ENCODE assay signal across 18 mouse cellular contexts in genomic region chr2:165263861-165264260, GRCm38 (mm10). TPM values are rescaled to one million over a fixed set of nuclear protein-coding genes. Genes with fewer than 3 reads are reported as not detected.
A peak's percentile ranks its signal among the peaks of the same experiment; 100 is the strongest.
DNase-seq lines count a peak whose midpoint lies in the region; ATAC-seq and TF ChIP-seq lines count a peak whose summit lies in the region.
"Had no signal": no experiment of that assay in that cellular context is flagged by ENCODE, and none has a peak within 500 bp of the region (broad histone marks: within the 10 kb centered on the region; RNA-seq: fewer than 3 reads in every experiment).

No protein-coding gene starts in this region.

- peaks cover 18% of the 10 kb centered on the region for H3K4me1 ChIP-seq in forebrain, embryonic 14.5 days (ENCODE audit: control insufficient read depth, insufficient read depth, low read length)
- H3K4me1 ChIP-seq in forebrain, embryonic 11.5 days (replicated peaks; ENCODE audit: control insufficient read depth, insufficient read depth, low read length): peaks cover 11% of the 10 kb centered on the region
- peaks cover 67% of the 10 kb centered on the region for H3K4me1 ChIP-seq in midbrain, embryonic 10.5 days
- H3K4me1 ChIP-seq in midbrain, embryonic 11.5 days (ENCODE audit: control insufficient read depth, insufficient read depth, low read length): peaks cover 23% of the 10 kb centered on the region
- peaks cover 57% of the 10 kb centered on the region for H3K4me1 ChIP-seq in hindbrain, embryonic 10.5 days (replicated peaks)
- peaks cover 55% of the 10 kb centered on the region for H3K4me1 ChIP-seq in olfactory bulb, adult 2 months (ENCODE audit: control insufficient read depth, insufficient read depth, low read length)
- H3K4me1 ChIP-seq: heart, embryonic 13.5 days; liver, embryonic 13.5 days had no signal

- H3K4me2 ChIP-seq in forebrain, embryonic 14.5 days (ENCODE audit: low read length): no peak overlapping the region
- no peak overlapping the region for H3K4me2 ChIP-seq in forebrain, embryonic 11.5 days (ENCODE audit: low read depth, low read length, severe bottlenecking)
- H3K4me2 ChIP-seq in midbrain, embryonic 11.5 days: no peak overlapping the region
- H3K4me2 ChIP-seq: heart, embryonic 13.5 days; liver, embryonic 13.5 days; neural tube, embryonic 12.5 days had no signal

- TF ChIP-seq CTCF in olfactory bulb, adult 2 months (IDR thresholded peaks at IDR 0.05; ENCODE audit: insufficient read depth, low read depth, low read length): no peak

- no peaks in the 10 kb centered on the region for H3K36me3 ChIP-seq in forebrain, embryonic 14.5 days (ENCODE audit: control insufficient read depth, insufficient read depth, low read length)
- no peaks in the 10 kb centered on the region for H3K36me3 ChIP-seq in forebrain, embryonic 11.5 days (ENCODE audit: control insufficient read depth, insufficient read depth, low read length)
- H3K36me3 ChIP-seq in midbrain, embryonic 10.5 days: no peaks in the 10 kb centered on the region
- H3K36me3 ChIP-seq in midbrain, embryonic 11.5 days (ENCODE audit: control insufficient read depth, insufficient read depth, low read length): no peaks in the 10 kb centered on the region
- H3K36me3 ChIP-seq in hindbrain, embryonic 10.5 days: no peaks in the 10 kb centered on the region
- H3K36me3 ChIP-seq: G1E; heart, embryonic 13.5 days; liver, embryonic 13.5 days; neural tube, embryonic 12.5 days had no signal

- WGBS in forebrain, embryonic 14.5 days: 49% methylated on average over 7 of the region's 7 CpGs
- WGBS in forebrain, embryonic 11.5 days: 77% methylated on average over 7 of the region's 7 CpGs
- WGBS in midbrain, embryonic 10.5 days: 61% methylated on average over 7 of the region's 7 CpGs
- WGBS in midbrain, embryonic 11.5 days: 54% methylated on average over 7 of the region's 7 CpGs
- 62% methylated on average over 7 of the region's 7 CpGs for WGBS in hindbrain, embryonic 10.5 days
- WGBS in olfactory bulb, adult 2 months: 38% methylated on average over 7 of the region's 7 CpGs

- DNase-seq in forebrain, embryonic 14.5 days (ENCODE audit: low spot score): peak; percentile 53
- DNase-seq in forebrain, embryonic 11.5 days (ENCODE audit: low spot score): no peak
- no peak for DNase-seq in midbrain, embryonic 10.5 days (ENCODE audit: low spot score)
- DNase-seq in midbrain, embryonic 11.5 days (ENCODE audit: low spot score, missing footprints): no peak
- DNase-seq in hindbrain, embryonic 10.5 days (ENCODE audit: low spot score): no peak
- no peak for DNase-seq in cerebellum, postnatal 14 days
- DNase-seq in cerebellum, adult 11-12 months: no peak
- DNase-seq: cerebellum, adult 18-20 months; heart, postnatal 4 days; kidney, adult 9 months; liver, embryonic 13.5 days; right cerebral cortex, postnatal 25 days; thymus, adult 18-20 months had no signal

- no peaks in the 10 kb centered on the region for H3K9me3 ChIP-seq in forebrain, embryonic 14.5 days (replicated peaks; ENCODE audit: control insufficient read depth, low read length)
- no peaks in the 10 kb centered on the region for H3K9me3 ChIP-seq in forebrain, embryonic 11.5 days (ENCODE audit: control insufficient read depth, low read length)
- no peaks in the 10 kb centered on the region for H3K9me3 ChIP-seq in midbrain, embryonic 10.5 days (replicated peaks)
- H3K9me3 ChIP-seq in midbrain, embryonic 11.5 days (ENCODE audit: control insufficient read depth, low read length): no peaks in the 10 kb centered on the region
- H3K9me3 ChIP-seq in hindbrain, embryonic 10.5 days: no peaks in the 10 kb centered on the region
- H3K9me3 ChIP-seq: G1E; heart, embryonic 13.5 days; liver, embryonic 13.5 days; neural tube, embryonic 12.5 days had no signal

- ATAC-seq in forebrain, embryonic 14.5 days: peak; percentile 42; the same call in 1 of the 2 replicates
- ATAC-seq in forebrain, embryonic 11.5 days (replicated peaks; ENCODE audit: low FRiP score): no peak
- ATAC-seq in midbrain, embryonic 11.5 days (ENCODE audit: low FRiP score): no peak
- ATAC-seq: lung, postnatal 0 days had no signal

- H3K4me3 ChIP-seq in forebrain, embryonic 14.5 days (ENCODE audit: low read depth, low read length): no peak overlapping the region
- no peak overlapping the region for H3K4me3 ChIP-seq in forebrain, embryonic 11.5 days (ENCODE audit: low read depth, low read length)
- no peak overlapping the region for H3K4me3 ChIP-seq in midbrain, embryonic 10.5 days
- no peak overlapping the region for H3K4me3 ChIP-seq in midbrain, embryonic 11.5 days (ENCODE audit: low read depth, low read length)
- no peak overlapping the region for H3K4me3 ChIP-seq in hindbrain, embryonic 10.5 days
- H3K4me3 ChIP-seq in olfactory bulb, adult 2 months (ENCODE audit: insufficient read depth, low read depth, low read length): no peak overlapping the region
- H3K4me3 ChIP-seq: heart, embryonic 13.5 days; liver, embryonic 13.5 days; neural tube, embryonic 12.5 days had no signal

- no peak overlapping the region for H3K27ac ChIP-seq in forebrain, embryonic 14.5 days (ENCODE audit: low read depth, low read length)
- H3K27ac ChIP-seq in forebrain, embryonic 11.5 days (ENCODE audit: low read depth, low read length): no peak overlapping the region
- H3K27ac ChIP-seq in midbrain, embryonic 10.5 days (replicated peaks): peak overlapping the region; percentile 60; the same call in 1 of the 2 replicates
- H3K27ac ChIP-seq in midbrain, embryonic 11.5 days (ENCODE audit: low read depth, low read length): no peak overlapping the region
- H3K27ac ChIP-seq in hindbrain, embryonic 10.5 days: peak overlapping the region; percentile 29
- peak overlapping the region; percentile 78 for H3K27ac ChIP-seq in olfactory bulb, adult 2 months (ENCODE audit: insufficient read depth, low read depth, low read length)
- H3K27ac ChIP-seq: heart, embryonic 13.5 days; liver, embryonic 13.5 days; neural tube, embryonic 12.5 days had no signal

- no peaks in the 10 kb centered on the region for H3K27me3 ChIP-seq in forebrain, embryonic 14.5 days (replicated peaks; ENCODE audit: control insufficient read depth, insufficient read depth, low read length)
- no peaks in the 10 kb centered on the region; the same call in 1 of the 2 replicates for H3K27me3 ChIP-seq in forebrain, embryonic 11.5 days (ENCODE audit: control insufficient read depth, insufficient read depth, low read length)
- peaks cover 83% of the 10 kb centered on the region for H3K27me3 ChIP-seq in midbrain, embryonic 10.5 days (ENCODE audit: low read depth, poor library complexity, severe bottlenecking)
- H3K27me3 ChIP-seq in midbrain, embryonic 11.5 days (ENCODE audit: control insufficient read depth, insufficient read depth, low read length): no peaks in the 10 kb centered on the region; the same call in 1 of the 2 replicates
- peaks cover 75% of the 10 kb centered on the region for H3K27me3 ChIP-seq in hindbrain, embryonic 10.5 days (ENCODE audit: insufficient read depth, poor library complexity, severe bottlenecking)

- TF ChIP-seq POLR2A in olfactory bulb, adult 2 months (IDR thresholded peaks at IDR 0.05; ENCODE audit: insufficient read depth, low read depth, low read length): no peak

- H3K9ac ChIP-seq in forebrain, embryonic 14.5 days (ENCODE audit: low read length): no peak overlapping the region
- no peak overlapping the region for H3K9ac ChIP-seq in forebrain, embryonic 11.5 days (ENCODE audit: low read length)
- no peak overlapping the region for H3K9ac ChIP-seq in midbrain, embryonic 11.5 days (ENCODE audit: low read length)
- H3K9ac ChIP-seq: heart, embryonic 13.5 days; liver, embryonic 13.5 days; neural tube, embryonic 12.5 days had no signal

RNA-seq across cellular contexts. Expression of gene Slc35c2, which starts 23.8 kb away (rescaled TPM):
- polyA plus RNA-seq in forebrain, embryonic 14.5 days (2014; fragmentation: Nextera tagmentation; extraction: Ambion mirVana): 54.7 and 56.4 TPM in 2 replicates
- 54.3 and 62.7 TPM in 2 replicates for polyA plus RNA-seq in forebrain, embryonic 11.5 days (2014; fragmentation: Nextera tagmentation; extraction: Ambion mirVana)
- polyA plus RNA-seq in midbrain, embryonic 10.5 days (2016; fragmentation: Nextera tagmentation; extraction: Ambion mirVana): 72.8 and 73.0 TPM in 2 replicates
- 49.5 and 49.7 TPM in 2 replicates for polyA plus RNA-seq in midbrain, embryonic 11.5 days (2014; fragmentation: Nextera tagmentation; extraction: Ambion mirVana)
- polyA plus RNA-seq in hindbrain, embryonic 10.5 days (2016; fragmentation: Nextera tagmentation; extraction: Ambion mirVana): 68.3 and 73.0 TPM in 2 replicates
- not detected in 2 replicates for polyA plus RNA-seq in olfactory bulb, adult 2 months (2012; ENCODE audit: insufficient read depth, insufficient read length, low replicate concordance, missing spikeins)

RNA-seq across cellular contexts. Expression of gene Cdh22, which starts 29.2 kb away (rescaled TPM):
- polyA plus RNA-seq in forebrain, embryonic 14.5 days (2014; fragmentation: Nextera tagmentation; extraction: Ambion mirVana): 4.8 and 4.9 TPM in 2 replicates
- 6.2 and 6.3 TPM in 2 replicates for polyA plus RNA-seq in forebrain, embryonic 11.5 days (2014; fragmentation: Nextera tagmentation; extraction: Ambion mirVana)
- 3.9 and 7.1 TPM in 2 replicates for polyA plus RNA-seq in midbrain, embryonic 10.5 days (2016; fragmentation: Nextera tagmentation; extraction: Ambion mirVana)
- polyA plus RNA-seq in midbrain, embryonic 11.5 days (2014; fragmentation: Nextera tagmentation; extraction: Ambion mirVana): 4.8 and 6.4 TPM in 2 replicates
- polyA plus RNA-seq in hindbrain, embryonic 10.5 days (2016; fragmentation: Nextera tagmentation; extraction: Ambion mirVana): 4.4 and 8.7 TPM in 2 replicates
- not detected in 2 replicates for polyA plus RNA-seq in olfactory bulb, adult 2 months (2012; ENCODE audit: insufficient read depth, insufficient read length, low replicate concordance, missing spikeins)
- polyA plus RNA-seq: G1E; liver, embryonic 13.5 days had no signal

Comparison
In these comparisons a context has a peak if more than half of its experiments do, and no peak if none do; other contexts are left out.
1. H3K27ac ChIP-seq: peak in midbrain, embryonic 10.5 days (single experiment), hindbrain, embryonic 10.5 days (single experiment) and olfactory bulb, adult 2 months (single experiment); none in forebrain, embryonic 14.5 days (single experiment), forebrain, embryonic 11.5 days (single experiment) and midbrain, embryonic 11.5 days (single experiment).
2. RNA of gene Slc35c2, which starts 23.8 kb away (polyA plus RNA-seq): 68.3 to 73.0 TPM in hindbrain, embryonic 10.5 days, 72.8 to 73.0 TPM in midbrain, embryonic 10.5 days, 54.7 to 56.4 TPM in forebrain, embryonic 14.5 days, 54.3 to 62.7 TPM in forebrain, embryonic 11.5 days and 49.5 to 49.7 TPM in midbrain, embryonic 11.5 days; not detected in olfactory bulb, adult 2 months; every median in the first group is over 10 times any median in the second.